Mouse (Mus musculus) ES-Bruce4 (cell line): ENCODE measurements around the gene Vat1l. TPM values are rescaled to one million over a fixed set of nuclear protein-coding genes. Genes with fewer than 3 reads are reported as not detected.

Source experiments
- H3K27ac ChIP-seq: 2 replicates; pipeline ENCODE4 v1.5.1; 2012; ENCODE audit warnings: low read length, inconsistent platforms; ENCODE audit not compliant: insufficient read depth
- H3K27me3 ChIP-seq: 2 replicates; pipeline ENCODE4 v1.6.1; 2012; ENCODE audit warnings: mild to moderate bottlenecking, low read length, inconsistent platforms; ENCODE audit not compliant: control insufficient read depth, poor library complexity, insufficient read depth, severe bottlenecking
- H3K36me3 ChIP-seq: 2 replicates; pipeline ENCODE4 v1.6.1; 2012; ENCODE audit warnings: inconsistent platforms, mild to moderate bottlenecking, low read length, moderate library complexity; ENCODE audit not compliant: control insufficient read depth, poor library complexity, insufficient read depth, severe bottlenecking
- H3K4me1 ChIP-seq: one replicate; pipeline ENCODE4 v1.8.1; 2011; ENCODE audit warnings: low read length; ENCODE audit not compliant: control insufficient read depth, insufficient read depth
- H3K4me3 ChIP-seq: 2 replicates; pipeline ENCODE4 v1.5.1; 2011; ENCODE audit warnings: low read depth, mild to moderate bottlenecking, low read length
- H3K9ac ChIP-seq: 2 replicates; pipeline ENCODE4 v1.6.1; 2012; ENCODE audit warnings: low read depth, mild to moderate bottlenecking, inconsistent platforms; ENCODE audit not compliant: poor library complexity, severe bottlenecking
- H3K9me3 ChIP-seq: replicated peaks from 2 replicates; pipeline ENCODE4 v1.6.1; 2012; ENCODE audit warnings: mild to moderate bottlenecking, low read length, inconsistent platforms; ENCODE audit not compliant: control insufficient read depth, poor library complexity, insufficient read depth, severe bottlenecking
- CTCF ChIP-seq: IDR thresholded peaks from one replicate; pipeline ENCODE4 v1.8.1; 2011; ENCODE audit warnings: low read depth, low read length
- EP300 ChIP-seq: IDR thresholded peaks from 2 replicates; pipeline ENCODE4 v1.6.1; 2011; ENCODE audit warnings: low read depth, low read length; ENCODE audit not compliant: insufficient read depth
- POLR2A ChIP-seq: IDR thresholded peaks from one replicate; pipeline ENCODE4 v1.8.1; 2011; ENCODE audit warnings: low read length; ENCODE audit not compliant: insufficient read depth
- polyA plus RNA-seq: library from polyadenylated mRNA; stranded (reverse); fragments of >200 nt; gene quantifications from 2 replicates; pipeline ENCODE4 v1.2.4, GENCODE M21; 2011; ENCODE audit warnings: low read depth; ENCODE audit not compliant: missing spikeins, insufficient read depth, insufficient read length

The Vat1l gene
- polyA plus RNA-seq, 1 experiment = 1.1 TPM

GRCm38 (mm10) chr8:114418486-114418885 lies 213.1 kb downstream of the Vat1l start:
- Histone ChIP-seq H3K27me3 (no peaks in the 10 kb centered on the region), H3K27ac (no peak overlapping the region), H3K36me3 (no peaks in the 10 kb centered on the region), H3K4me3 (no peak overlapping the region), H3K4me1 (no peaks in the 10 kb centered on the region), H3K9ac (no peak overlapping the region), H3K9me3 (peaks cover 5% of the 10 kb centered on the region; the same call in 1 of the 2 replicates)
- TF ChIP-seq CTCF = no peak
- no peak for TF ChIP-seq POLR2A
- no peak for TF ChIP-seq EP300

GRCm38 (mm10) chr8:114418904-114419303 lies 213.5 kb downstream of the Vat1l start:
- no peak overlapping the region for H3K4me3 ChIP-seq
- no peaks in the 10 kb centered on the region for H3K36me3 ChIP-seq
- H3K27ac ChIP-seq = no peak overlapping the region
- H3K27me3 ChIP-seq = no peaks in the 10 kb centered on the region
- H3K9ac ChIP-seq = no peak overlapping the region
- H3K4me1 ChIP-seq = no peaks in the 10 kb centered on the region
- TF ChIP-seq CTCF (no peak), POLR2A (no peak), EP300 (no peak)
- H3K9me3 ChIP-seq = peaks cover 5% of the 10 kb centered on the region; the same call in 1 of the 2 replicates

DNA sequence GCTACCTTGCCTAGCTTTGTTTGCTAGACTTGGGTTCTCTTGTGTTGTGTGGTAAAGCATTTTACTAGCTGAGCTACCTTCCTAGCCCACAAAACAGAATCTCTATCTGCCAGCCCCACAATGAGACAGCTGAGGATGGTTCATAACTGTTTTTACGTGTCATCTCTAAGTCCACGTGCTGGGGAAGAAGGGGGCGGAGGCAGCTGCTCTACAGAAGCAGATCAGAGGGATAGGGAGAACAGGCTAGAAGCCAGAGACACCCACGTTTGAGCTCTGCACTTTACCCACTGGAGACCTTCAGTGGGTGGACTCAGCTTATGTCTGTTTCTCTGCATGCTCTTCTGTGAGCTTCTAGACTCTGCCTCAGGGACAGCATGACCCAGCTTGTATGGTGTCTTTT lies 216.1 kb downstream of the Vat1l start:
- no peaks in the 10 kb centered on the region for H3K27me3 ChIP-seq
- no peak overlapping the region for H3K4me3 ChIP-seq
- TF ChIP-seq CTCF (no peak), EP300 (no peak), POLR2A (no peak)
- no peak overlapping the region for H3K27ac ChIP-seq
- no peak overlapping the region for H3K9ac ChIP-seq
- H3K9me3 ChIP-seq = no peaks in the 10 kb centered on the region
- no peaks in the 10 kb centered on the region for H3K36me3 ChIP-seq
- no peaks in the 10 kb centered on the region for H3K4me1 ChIP-seq

Other genes starting within 250 kb of the Vat1l start
- gene Nudt7, start 72.1 kb upstream of the Vat1l start, polyA plus RNA-seq = 8.8 and 9.0 TPM in 2 replicates
- not detected in 2 replicates for gene Clec3a, start 212.5 kb downstream of the Vat1l start, polyA plus RNA-seq
- 11.3 and 14.0 TPM in 2 replicates for gene Wwox, start 234.0 kb downstream of the Vat1l start, polyA plus RNA-seq